Mouse (Mus musculus): ENCODE results near the gene Slc23a3.

The Slc23a3 gene

DNA sequence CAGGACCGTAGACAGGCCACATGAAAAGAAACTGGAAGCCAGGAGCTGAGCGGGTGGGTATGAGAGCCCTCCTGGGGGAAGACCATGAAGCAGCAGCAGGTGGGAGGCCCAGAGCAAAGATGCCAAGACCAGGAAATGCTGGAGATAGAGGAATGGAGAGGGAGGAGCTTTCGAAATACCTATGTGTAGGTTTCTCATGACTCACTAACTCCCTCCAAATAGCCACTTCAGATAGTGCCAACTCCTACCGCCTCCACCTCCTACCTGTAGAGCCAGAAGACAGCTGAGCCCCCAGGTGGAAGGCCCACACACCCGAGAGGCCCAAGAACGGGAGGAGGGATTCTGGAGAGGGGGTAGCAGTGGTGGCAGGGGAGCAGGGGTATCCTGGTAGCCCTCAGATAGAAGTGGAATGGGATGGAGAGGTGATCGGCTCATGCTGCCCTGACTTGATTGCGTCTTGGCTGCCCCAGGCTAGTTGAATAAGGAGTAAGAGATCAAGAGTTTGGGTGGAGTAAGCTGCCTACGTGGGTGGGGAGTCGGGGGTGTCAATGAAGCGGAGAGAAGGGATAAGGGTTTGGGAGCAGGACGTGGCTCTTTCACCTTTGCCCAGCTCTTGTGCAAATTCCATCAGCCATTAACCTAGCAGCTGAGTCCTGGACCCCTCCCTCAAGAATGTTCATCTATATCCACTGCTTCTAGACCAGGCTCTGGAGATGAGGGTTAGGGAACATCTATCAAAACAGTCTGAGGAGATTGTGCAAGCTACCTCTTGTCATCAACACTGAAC lies at the start of gene Slc23a3:
Gene Slc23a3, minus strand, starts transcription at position 470 of the 787 bp plus-strand sequence.
- no peak for TF ChIP-seq GATA4 (IDR thresholded peaks at IDR 0.05; ENCODE audit: insufficient replicate concordance, low read length)

DNA sequence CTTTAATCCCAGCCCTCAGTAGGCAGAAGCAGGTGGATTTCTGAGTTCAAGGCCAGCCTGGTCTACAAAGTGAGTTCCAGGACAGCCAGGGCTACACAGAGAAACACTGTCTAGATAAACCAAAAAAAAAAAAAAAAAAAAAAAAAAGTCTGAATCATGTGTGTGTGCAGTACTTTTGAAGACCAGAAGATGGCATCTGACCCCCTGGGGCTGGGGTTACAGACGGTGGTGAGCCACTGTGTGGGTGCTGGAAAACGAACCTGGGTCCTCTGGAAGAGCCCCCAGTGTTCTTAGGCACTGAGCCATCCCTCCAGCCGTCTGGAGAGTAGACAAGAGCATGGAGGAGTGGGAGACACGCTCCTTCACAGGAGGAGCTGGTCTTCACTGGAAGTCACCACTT lies 48.5 kb upstream of the Slc23a3 start:
- TF ChIP-seq GATA4 (IDR thresholded peaks at IDR 0.05; ENCODE audit: insufficient replicate concordance, low read length) = no peak

DNA sequence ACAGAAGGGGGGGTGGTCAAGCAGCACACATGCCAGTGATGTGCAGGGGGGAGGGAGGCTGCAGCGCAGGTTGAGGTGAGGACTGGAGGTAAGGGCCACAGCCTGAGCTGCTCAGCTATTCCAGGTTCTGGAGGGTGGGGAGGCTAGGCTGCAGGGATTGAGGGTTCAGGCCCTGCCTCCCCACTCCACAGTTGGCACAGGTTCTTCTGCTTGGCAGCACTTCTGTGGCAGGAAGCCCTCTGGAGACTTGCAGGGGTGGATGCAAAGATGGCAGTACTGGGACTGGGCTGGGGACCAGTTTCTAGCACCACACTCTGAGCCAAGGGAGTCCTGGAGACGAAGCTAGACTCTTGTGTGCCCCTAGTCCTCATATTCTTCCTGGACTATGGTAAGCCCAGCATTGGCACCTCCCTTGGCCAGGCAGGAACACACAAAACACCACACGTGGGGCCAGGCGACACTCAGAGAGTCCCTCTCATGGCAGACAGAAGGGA lies 47.7 kb upstream of the Slc23a3 start:
- TF ChIP-seq GATA4 (IDR thresholded peaks at IDR 0.05; ENCODE audit: insufficient replicate concordance, low read length) = no peak

DNA sequence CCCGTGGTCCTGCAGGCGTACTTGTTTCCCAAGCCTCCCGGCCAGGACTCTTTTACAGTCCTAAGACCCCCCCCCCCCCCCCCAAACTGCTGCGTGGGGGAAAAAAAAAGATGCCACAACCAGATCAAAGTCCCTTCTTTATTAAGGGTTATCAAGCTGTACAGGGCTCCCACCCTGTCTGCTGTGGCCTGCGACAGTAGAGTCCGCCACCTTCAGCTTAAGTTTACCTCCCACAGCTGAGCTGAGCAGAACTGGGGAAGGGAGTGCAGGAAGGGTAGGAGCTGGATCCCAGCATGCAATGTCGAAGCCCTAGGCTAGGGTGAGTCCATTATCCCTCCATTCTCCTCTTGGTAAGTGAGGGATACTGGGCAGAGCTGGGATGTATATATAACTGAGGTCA lies 47.1 kb upstream of the Slc23a3 start:
- TF ChIP-seq GATA4 (IDR thresholded peaks at IDR 0.05; ENCODE audit: insufficient replicate concordance, low read length) = no peak

DNA sequence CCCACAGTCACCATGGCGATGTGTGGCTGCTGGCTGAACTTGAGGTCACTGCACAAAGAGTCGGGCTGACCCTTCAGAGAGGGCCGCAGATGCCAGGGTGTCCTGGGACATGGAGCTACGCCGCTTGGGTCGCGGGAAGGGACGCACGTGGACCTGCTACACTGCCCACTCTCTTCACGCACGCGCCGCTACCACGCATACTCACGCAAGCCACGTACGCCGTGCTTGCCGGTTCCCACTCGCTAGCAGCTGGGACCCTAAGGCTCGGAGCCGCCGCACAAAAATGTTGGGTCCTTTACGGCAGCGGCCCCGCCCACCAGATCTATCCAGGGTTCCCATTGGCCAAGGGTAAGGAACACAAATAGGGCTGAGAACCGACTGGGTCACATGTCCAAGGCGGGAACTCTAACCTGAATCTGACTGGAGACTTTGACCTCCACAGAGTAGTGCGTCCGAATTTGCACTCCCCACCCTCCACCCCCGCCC lies 46.5 kb upstream of the Slc23a3 start, which contains the start of gene Abcb6:
Gene Abcb6, minus strand, starts transcription at position 288 of the 486 bp plus-strand sequence.
- TF ChIP-seq GATA4 (IDR thresholded peaks at IDR 0.05; ENCODE audit: insufficient replicate concordance, low read length) = no peak

DNA sequence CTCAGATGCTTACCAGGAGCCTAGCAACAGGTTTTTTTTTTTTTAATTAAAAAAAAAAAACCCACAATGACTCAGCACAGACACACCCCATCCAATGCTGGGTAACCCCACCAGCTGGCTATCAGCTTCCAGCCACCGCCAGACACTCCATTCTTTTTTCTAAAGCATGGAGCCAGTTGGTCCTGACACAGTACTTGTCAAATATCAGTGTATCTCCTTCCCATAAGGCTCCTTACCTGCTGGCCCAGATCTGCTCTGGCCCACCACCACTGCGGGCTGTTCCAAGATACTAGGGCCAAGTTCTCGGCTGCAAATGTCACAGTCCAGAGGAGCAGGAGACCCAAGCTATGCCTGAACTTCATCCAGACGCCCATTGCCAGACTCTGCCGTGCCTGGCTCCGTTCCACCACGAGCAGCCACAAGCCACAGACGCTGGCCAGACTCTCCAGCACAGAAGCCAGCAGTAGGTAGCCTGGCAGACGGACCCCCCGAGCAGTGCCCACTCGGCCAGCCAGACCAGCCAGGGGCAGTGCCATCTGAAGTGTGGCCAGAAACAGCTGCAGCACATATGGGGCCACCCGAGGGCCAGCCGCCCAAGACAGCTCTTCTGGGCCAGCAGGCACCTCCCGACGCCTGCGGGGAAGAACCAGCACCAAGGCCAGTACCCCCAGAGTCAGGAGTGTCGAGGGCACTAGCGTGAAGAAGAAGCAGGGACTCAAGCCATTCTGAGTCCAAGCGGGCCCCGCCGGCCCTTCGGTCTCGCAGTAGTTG lies 45.8 kb upstream of the Slc23a3 start:
- no peak for TF ChIP-seq GATA4 (IDR thresholded peaks at IDR 0.05; ENCODE audit: insufficient replicate concordance, low read length)

DNA sequence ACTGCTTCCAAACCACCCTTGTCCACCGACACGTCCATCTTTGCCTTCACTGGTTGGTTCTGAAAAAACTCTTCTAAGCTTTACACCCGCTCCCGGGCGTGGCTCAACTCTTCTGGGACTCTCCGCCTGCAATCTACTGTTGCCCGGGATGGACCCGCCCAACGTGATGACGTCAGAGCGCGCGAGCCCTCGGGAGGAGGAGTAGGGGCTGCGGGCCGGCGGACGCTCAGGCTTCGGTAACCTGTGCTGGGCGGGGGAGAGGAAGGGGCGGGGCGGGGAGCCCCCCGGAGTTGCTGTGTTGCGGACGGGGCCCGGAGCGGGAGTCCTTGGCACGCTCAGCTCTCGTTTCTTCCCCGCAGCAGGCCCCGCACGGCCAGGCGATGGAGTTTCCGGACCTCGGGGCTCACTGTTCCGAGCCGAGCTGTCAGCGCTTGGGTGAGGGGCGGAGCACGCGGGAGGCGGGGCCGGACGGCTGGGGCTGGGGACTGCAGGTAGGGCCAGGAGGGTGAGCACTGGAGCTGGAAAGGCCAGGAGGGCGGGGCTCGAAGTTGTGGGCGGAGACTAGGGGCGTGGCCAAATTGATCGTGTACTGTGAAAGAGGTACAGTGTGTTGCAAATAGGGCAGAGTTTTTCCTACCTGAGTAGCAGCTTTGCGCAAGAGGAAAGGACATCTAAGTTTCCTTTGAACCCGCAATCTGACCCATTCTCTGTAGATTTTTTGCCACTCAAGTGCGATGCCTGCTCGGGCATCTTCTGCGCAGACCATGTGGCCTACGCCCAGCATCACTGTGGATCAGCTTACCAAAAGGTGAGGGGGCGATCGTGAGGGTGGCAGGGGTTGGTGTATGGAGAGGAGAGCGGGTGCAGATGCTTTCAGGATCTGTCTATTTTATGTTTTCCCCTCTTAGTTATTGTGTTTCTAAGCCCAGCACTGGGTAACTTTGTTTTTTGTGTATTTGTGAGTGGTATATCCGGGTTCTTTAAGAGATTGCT lies 35.1 kb upstream of the Slc23a3 start, which contains the start of gene Zfand2b:
Gene Zfand2b, plus strand, starts transcription at position 175 of the 993 bp plus-strand sequence.
- TF ChIP-seq GATA4 (IDR thresholded peaks at IDR 0.05; ENCODE audit: insufficient replicate concordance, low read length) = no peak

DNA sequence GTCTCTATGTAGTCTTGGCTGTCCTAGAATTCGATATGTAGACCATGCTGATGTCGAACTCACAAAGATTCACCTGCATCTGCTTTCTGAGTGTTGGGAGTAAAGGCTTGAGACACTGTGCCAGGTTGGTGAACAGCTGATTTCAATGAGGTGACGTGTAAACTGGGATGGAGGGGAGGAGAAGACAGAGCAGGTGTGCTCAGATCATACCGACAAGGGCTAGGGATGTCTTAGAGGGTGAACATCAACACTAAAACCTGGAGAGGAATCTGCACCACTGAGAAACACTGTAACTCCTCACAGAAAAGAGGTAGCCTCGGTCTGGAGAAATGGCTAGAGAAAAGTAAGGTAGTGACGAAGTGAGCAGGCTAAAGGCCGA lies 34.4 kb upstream of the Slc23a3 start:
- no peak for TF ChIP-seq GATA4 (IDR thresholded peaks at IDR 0.05; ENCODE audit: insufficient replicate concordance, low read length)

DNA sequence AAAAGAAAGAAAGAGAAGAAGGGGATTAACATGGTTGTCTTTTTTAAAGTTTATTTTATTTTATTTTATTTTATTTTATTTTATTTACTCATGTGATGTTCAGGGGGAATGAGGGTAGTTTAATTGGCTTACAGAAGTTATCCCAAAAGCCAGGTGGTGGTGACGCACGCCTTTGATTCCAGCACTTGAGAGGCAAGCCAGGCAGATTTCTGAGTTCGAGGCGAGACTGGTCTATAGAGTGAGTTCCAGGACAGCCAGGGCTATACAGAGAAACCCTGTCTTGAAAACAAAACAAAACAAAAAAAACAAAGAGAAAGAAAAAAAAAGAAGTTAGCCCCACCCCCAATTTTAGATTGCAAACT lies 26.5 kb upstream of the Slc23a3 start:
- no peak for TF ChIP-seq GATA4 (IDR thresholded peaks at IDR 0.05; ENCODE audit: insufficient replicate concordance, low read length)

DNA sequence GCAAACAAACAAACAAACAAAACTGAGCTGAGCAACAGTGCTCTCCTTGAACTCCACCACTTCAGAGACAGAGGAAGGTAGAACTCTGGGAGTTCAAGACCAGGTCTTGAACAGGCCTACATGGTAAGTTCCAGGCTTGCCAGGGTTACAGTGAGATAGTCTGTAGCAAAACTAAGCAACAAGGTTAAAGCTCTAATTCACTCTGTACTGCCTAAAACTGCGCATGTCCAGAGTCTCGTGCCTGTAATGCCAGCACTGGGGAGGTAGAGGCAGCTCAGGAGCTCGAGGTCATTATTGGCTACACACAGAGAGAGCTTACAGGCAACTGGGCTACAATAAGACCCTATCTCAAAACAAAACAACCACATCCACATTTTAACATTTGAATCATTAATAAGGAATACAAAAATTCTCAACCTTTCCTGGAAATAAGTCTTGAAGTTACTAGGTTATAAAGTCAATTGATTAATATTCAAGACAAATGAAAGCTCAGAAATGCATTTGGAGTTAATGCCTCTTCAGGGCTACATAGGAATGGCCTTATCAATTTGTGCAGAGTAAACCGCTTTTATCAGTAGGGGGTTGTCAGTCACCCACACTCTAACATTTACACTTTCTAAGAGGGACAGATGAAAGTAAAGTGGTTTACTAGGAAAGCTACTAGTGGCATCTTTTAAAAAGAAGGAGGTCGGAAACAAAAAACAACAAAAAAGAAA lies 26.0 kb upstream of the Slc23a3 start:
- no peak for TF ChIP-seq GATA4 (IDR thresholded peaks at IDR 0.05; ENCODE audit: insufficient replicate concordance, low read length)

DNA sequence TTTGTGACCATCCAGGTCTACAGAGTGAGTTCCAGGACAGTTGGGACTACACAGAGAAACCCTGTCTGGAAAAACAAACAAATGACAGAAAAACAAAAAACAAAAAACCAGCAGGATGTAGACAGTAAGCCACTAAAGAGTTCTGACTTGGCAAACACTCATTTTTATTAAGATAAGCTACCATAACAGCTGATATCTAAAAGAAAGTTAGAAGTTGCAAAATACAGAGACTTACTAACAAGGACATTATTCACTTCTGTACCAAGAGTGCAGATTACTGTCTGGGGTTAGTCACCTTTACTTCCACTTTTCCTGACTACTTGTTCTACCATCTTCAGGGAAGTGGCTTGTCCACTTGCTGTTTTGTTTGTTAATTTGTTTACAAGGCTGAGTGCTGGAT lies 25.3 kb upstream of the Slc23a3 start:
- no peak for TF ChIP-seq GATA4 (IDR thresholded peaks at IDR 0.05; ENCODE audit: insufficient replicate concordance, low read length)

DNA sequence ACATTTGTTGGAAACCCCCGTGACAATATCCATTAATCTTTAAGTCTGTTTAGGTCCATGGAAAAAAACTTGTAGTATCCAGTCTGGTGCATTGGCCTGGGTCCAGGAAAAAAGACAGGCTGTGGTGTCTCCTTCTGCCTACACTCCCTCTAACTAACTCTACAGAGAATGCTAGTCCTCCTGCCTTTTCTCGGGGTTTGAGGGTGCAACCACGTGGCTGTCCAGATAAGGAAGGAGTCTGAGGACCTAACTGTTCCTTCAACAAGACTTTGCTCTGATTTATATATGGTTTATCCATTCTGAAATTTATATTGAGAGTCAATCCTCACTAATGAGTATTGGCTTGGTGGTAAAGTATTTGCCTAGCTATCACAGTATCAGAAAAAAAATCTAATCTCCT lies 22.1 kb upstream of the Slc23a3 start:
- TF ChIP-seq GATA4 (IDR thresholded peaks at IDR 0.05; ENCODE audit: insufficient replicate concordance, low read length) = no peak

DNA sequence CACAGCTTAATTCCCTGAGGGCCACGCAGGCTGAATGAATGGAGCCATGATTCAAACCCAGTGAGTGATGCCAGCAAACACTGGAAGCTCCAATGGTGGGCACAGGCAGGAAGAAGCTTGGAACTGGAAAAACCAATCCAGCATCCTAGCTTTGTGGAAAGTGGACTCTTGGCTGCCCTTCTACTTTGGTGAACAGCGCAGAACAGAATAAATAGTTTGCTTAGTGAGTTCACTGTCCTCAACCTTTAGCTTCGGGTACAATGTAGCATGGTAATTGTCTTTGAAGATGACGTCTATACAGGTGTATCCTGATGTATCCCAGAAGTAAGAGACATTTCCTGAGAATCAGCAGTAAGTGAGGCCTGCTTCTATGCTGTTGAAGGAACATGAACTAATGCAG lies 15.0 kb upstream of the Slc23a3 start:
- no peak for TF ChIP-seq GATA4 (IDR thresholded peaks at IDR 0.05; ENCODE audit: insufficient replicate concordance, low read length)
